Mouse (Mus musculus) hindbrain, embryonic 15.5 days (tissue): Measurements from ENCODE around the gene Fgf12. TPM values are rescaled to one million over a fixed set of nuclear protein-coding genes. Genes with fewer than 3 reads are reported as not detected.

Experiments
- ATAC-seq: fragments of 200-750 bp; cut with Nextera tagmentation; 2 replicates; pipeline ENCODE4 v1.8.0; 2017; ENCODE audit warnings: low read depth, moderate number of reproducible peaks, moderate TSS enrichment; ENCODE audit not compliant: low FRiP score
- H3K27ac ChIP-seq: fragments of 300-500 bp; sonication (generic); replicated peaks from 2 replicates; pipeline ENCODE4 v1.5.1; 2015; ENCODE audit warnings: mild to moderate bottlenecking, inconsistent platforms
- H3K27me3 ChIP-seq: fragments of 300-500 bp; sonication (generic); 2 replicates; pipeline ENCODE4 v1.6.1; 2015; ENCODE audit warnings: control low read depth, inconsistent platforms
- H3K36me3 ChIP-seq: fragments of 300-500 bp; sonication (generic); 2 replicates; pipeline ENCODE4 v1.6.1; 2015; ENCODE audit warnings: control low read depth, inconsistent platforms
- H3K4me1 ChIP-seq: fragments of 300-500 bp; sonication (generic); replicated peaks from 2 replicates; pipeline ENCODE4 v1.6.1; 2015; ENCODE audit warnings: control low read depth, inconsistent platforms
- H3K4me2 ChIP-seq: fragments of 300-500 bp; sonication (generic); 2 replicates; pipeline ENCODE4 v1.6.1; 2015; ENCODE audit warnings: moderate library complexity, mild to moderate bottlenecking, inconsistent platforms
- H3K4me3 ChIP-seq: fragments of 300-500 bp; sonication (generic); 2 replicates; pipeline ENCODE4 v1.5.1; 2015; ENCODE audit warnings: mild to moderate bottlenecking, inconsistent platforms
- H3K9ac ChIP-seq: fragments of 300-500 bp; sonication (generic); 2 replicates; pipeline ENCODE4 v1.6.1; 2015; ENCODE audit warnings: inconsistent platforms
- H3K9me3 ChIP-seq: fragments of 300-500 bp; sonication (generic); 2 replicates; pipeline ENCODE4 v1.6.1; 2016; ENCODE audit warnings: control low read depth, inconsistent platforms
- WGBS: fragments of 180-500 bp; shearing (Covaris S2); methylation state at CpG from one replicate; pipeline ENCODE4 v1.1.7; 2015; 5-methylcytosine and 5-hydroxymethylcytosine counted together
- polyA plus RNA-seq: library from polyadenylated mRNA; unstranded; fragments of >200 nt; fragmentation: Nextera tagmentation; extraction: Ambion mirVana; gene quantifications from 2 replicates; pipeline ENCODE4 v1.2.1, GENCODE M21; 2015

Fgf12 gene
- polyA plus RNA-seq, 1 experiment from 2014 or later = 50.9 TPM

- Histone ChIP-seq H3K9me3 (no peaks in the 10 kb centered on the region), H3K27ac (no peak overlapping the region), H3K36me3 (no peaks in the 10 kb centered on the region), H3K27me3 (no peaks in the 10 kb centered on the region), H3K4me2 (no peak overlapping the region), H3K9ac (no peak overlapping the region), H3K4me3 (no peak overlapping the region), H3K4me1 (no peaks in the 10 kb centered on the region)
- ATAC-seq = no peak
- 95% methylated on average over 3 of the region's 3 CpGs for WGBS
These were observed 71.2 kb downstream of the Fgf12 start for GRCm38 (mm10) chr16:28681625-28682024.

- no peak overlapping the region for H3K27ac ChIP-seq
- ATAC-seq = no peak
- H3K36me3 ChIP-seq = no peaks in the 10 kb centered on the region
- no peak overlapping the region for H3K9ac ChIP-seq
- H3K27me3 ChIP-seq = no peaks in the 10 kb centered on the region
- no peaks in the 10 kb centered on the region for H3K4me1 ChIP-seq
- no peak overlapping the region for H3K4me2 ChIP-seq
- H3K9me3 ChIP-seq = no peaks in the 10 kb centered on the region
- no peak overlapping the region for H3K4me3 ChIP-seq
- 79% methylated on average over 5 of the region's 5 CpGs for WGBS
These were observed 84.0 kb downstream of the Fgf12 start for GRCm38 (mm10) chr16:28668815-28669347.

GRCm38 (mm10) chr16:28652640-28653039 lies 100.2 kb downstream of the Fgf12 start:
- H3K27ac ChIP-seq = no peak overlapping the region
- no peak overlapping the region for H3K9ac ChIP-seq
- no peak overlapping the region for H3K4me3 ChIP-seq
- no peaks in the 10 kb centered on the region for H3K27me3 ChIP-seq
- ATAC-seq = no peak
- no peaks in the 10 kb centered on the region for H3K36me3 ChIP-seq
- no peaks in the 10 kb centered on the region for H3K9me3 ChIP-seq
- H3K4me2 ChIP-seq = no peak overlapping the region
- 88% methylated on average over 10 of the region's 10 CpGs for WGBS
- no peaks in the 10 kb centered on the region; the same call in 1 of the 2 replicates for H3K4me1 ChIP-seq

- no peaks in the 10 kb centered on the region for H3K9me3 ChIP-seq
- H3K4me2 ChIP-seq = no peak overlapping the region
- no peaks in the 10 kb centered on the region for H3K36me3 ChIP-seq
- 49% methylated on average over 3 of the region's 3 CpGs for WGBS
- no peak overlapping the region for H3K4me3 ChIP-seq
- no peaks in the 10 kb centered on the region; the same call in 1 of the 2 replicates for H3K4me1 ChIP-seq
- H3K27me3 ChIP-seq = no peaks in the 10 kb centered on the region
- ATAC-seq = no peak
- H3K9ac ChIP-seq = no peak overlapping the region
- no peak overlapping the region for H3K27ac ChIP-seq
These were observed 102.3 kb downstream of the Fgf12 start for GRCm38 (mm10) chr16:28650589-28650988.

GRCm38 (mm10) chr16:28645030-28645429 lies 107.8 kb downstream of the Fgf12 start:
- Histone ChIP-seq H3K4me2 (no peak overlapping the region), H3K27me3 (no peaks in the 10 kb centered on the region), H3K4me3 (no peak overlapping the region), H3K27ac (no peak overlapping the region), H3K36me3 (no peaks in the 10 kb centered on the region), H3K4me1 (no peaks in the 10 kb centered on the region), H3K9me3 (no peaks in the 10 kb centered on the region), H3K9ac (no peak overlapping the region)
- ATAC-seq = no peak
- 96% methylated on average over 3 of the region's 3 CpGs for WGBS

- Histone ChIP-seq H3K4me3 (no peak overlapping the region), H3K4me2 (no peak overlapping the region), H3K27ac (no peak overlapping the region), H3K4me1 (no peaks in the 10 kb centered on the region), H3K27me3 (no peaks in the 10 kb centered on the region), H3K9me3 (no peaks in the 10 kb centered on the region), H3K9ac (no peak overlapping the region), H3K36me3 (0 out of 2 replicates have a peak, but pooled peaks cover 3% of the 10 kb centered on the region)
- WGBS = 76% methylated on average over 5 of the region's 5 CpGs
- no peak for ATAC-seq
These were observed 121.1 kb downstream of the Fgf12 start for GRCm38 (mm10) chr16:28631721-28632120.

- H3K4me2 ChIP-seq = no peak overlapping the region
- no peak overlapping the region for H3K9ac ChIP-seq
- no peaks in the 10 kb centered on the region for H3K4me1 ChIP-seq
- H3K27ac ChIP-seq = no peak overlapping the region
- H3K36me3 ChIP-seq = 0 out of 2 replicates have a peak, but pooled peaks cover 3% of the 10 kb centered on the region
- 64% methylated on average over 11 of the region's 11 CpGs for WGBS
- no peaks in the 10 kb centered on the region for H3K9me3 ChIP-seq
- H3K4me3 ChIP-seq = no peak overlapping the region
- peak; percentile 74; the same call in 1 of the 2 replicates for ATAC-seq
- H3K27me3 ChIP-seq = no peaks in the 10 kb centered on the region
These were observed 121.9 kb downstream of the Fgf12 start for GRCm38 (mm10) chr16:28630771-28631484.

GRCm38 (mm10) chr16:28626259-28626658 lies 126.6 kb downstream of the Fgf12 start:
- Histone ChIP-seq H3K27ac (no peak overlapping the region), H3K4me3 (no peak overlapping the region), H3K27me3 (no peaks in the 10 kb centered on the region), H3K9ac (no peak overlapping the region), H3K36me3 (0 out of 2 replicates have a peak, but pooled peaks cover 6% of the 10 kb centered on the region), H3K4me1 (no peaks in the 10 kb centered on the region), H3K4me2 (no peak overlapping the region), H3K9me3 (no peaks in the 10 kb centered on the region)
- no peak for ATAC-seq
- 69% methylated on average over 6 of the region's 6 CpGs for WGBS

GRCm38 (mm10) chr16:28625689-28626088 lies 127.2 kb downstream of the Fgf12 start:
- H3K27me3 ChIP-seq = no peaks in the 10 kb centered on the region
- H3K4me3 ChIP-seq = no peak overlapping the region
- H3K9me3 ChIP-seq = no peaks in the 10 kb centered on the region
- H3K4me2 ChIP-seq = no peak overlapping the region
- no peak overlapping the region for H3K9ac ChIP-seq
- 66% methylated on average over 5 of the region's 5 CpGs for WGBS
- no peak overlapping the region for H3K27ac ChIP-seq
- no peak for ATAC-seq
- H3K36me3 ChIP-seq = 0 out of 2 replicates have a peak, but pooled peaks cover 6% of the 10 kb centered on the region
- no peaks in the 10 kb centered on the region for H3K4me1 ChIP-seq

- WGBS = 85% methylated on average over 3 of the region's 3 CpGs
- H3K36me3 ChIP-seq = no peaks in the 10 kb centered on the region
- H3K27ac ChIP-seq = no peak overlapping the region
- H3K4me3 ChIP-seq = no peak overlapping the region
- H3K27me3 ChIP-seq = no peaks in the 10 kb centered on the region
- no peak overlapping the region for H3K4me2 ChIP-seq
- no peak overlapping the region for H3K9ac ChIP-seq
- no peak for ATAC-seq
- H3K4me1 ChIP-seq = no peaks in the 10 kb centered on the region
- H3K9me3 ChIP-seq = no peaks in the 10 kb centered on the region
These were observed 138.5 kb downstream of the Fgf12 start for GRCm38 (mm10) chr16:28614412-28614811.

GRCm38 (mm10) chr16:28610940-28611339 lies 141.9 kb downstream of the Fgf12 start:
- no peaks in the 10 kb centered on the region for H3K4me1 ChIP-seq
- no peak overlapping the region for H3K4me3 ChIP-seq
- H3K27me3 ChIP-seq = no peaks in the 10 kb centered on the region
- no peaks in the 10 kb centered on the region for H3K9me3 ChIP-seq
- H3K9ac ChIP-seq = no peak overlapping the region
- no peak for ATAC-seq
- H3K4me2 ChIP-seq = no peak overlapping the region
- no peaks in the 10 kb centered on the region for H3K36me3 ChIP-seq
- H3K27ac ChIP-seq = no peak overlapping the region
- WGBS = 20% methylated on average over 3 of the region's 3 CpGs

GRCm38 (mm10) chr16:28603155-28603554 lies 149.7 kb downstream of the Fgf12 start:
- ATAC-seq = no peak
- Histone ChIP-seq H3K36me3 (no peaks in the 10 kb centered on the region), H3K4me1 (no peaks in the 10 kb centered on the region), H3K9me3 (no peaks in the 10 kb centered on the region), H3K27ac (no peak overlapping the region), H3K4me2 (no peak overlapping the region), H3K9ac (no peak overlapping the region), H3K4me3 (no peak overlapping the region), H3K27me3 (no peaks in the 10 kb centered on the region)
- 79% methylated on average over 1 of the region's 1 CpGs for WGBS
